Mouse (Mus musculus) hindbrain, postnatal 0 days (tissue): Measurements from ENCODE around the gene Odf2. TPM values are rescaled to one million over a fixed set of nuclear protein-coding genes. Genes with fewer than 3 reads are reported as not detected.

Experiments used
- ATAC-seq: fragments of 200-750 bp; cut with Nextera tagmentation; 2 replicates; pipeline ENCODE4 v1.8.0; 2017; ENCODE audit warnings: mild to moderate bottlenecking, moderate TSS enrichment, moderate library complexity
- DNase-seq: peaks from one replicate; pipeline ENCODE4 v3.0.0-alpha.2; 2015; ENCODE audit warnings: low spot score
- H3K27ac ChIP-seq: fragments of 300-500 bp; sonication (generic); 2 replicates; pipeline ENCODE4 v1.5.1; 2014; ENCODE audit warnings: mild to moderate bottlenecking
- H3K27me3 ChIP-seq: fragments of 300-500 bp; sonication (generic); 2 replicates; pipeline ENCODE4 v1.6.1; 2014; ENCODE audit warnings: low read length, mixed read lengths; ENCODE audit not compliant: insufficient read depth
- H3K36me3 ChIP-seq: fragments of 300-500 bp; sonication (generic); 2 replicates; pipeline ENCODE4 v1.6.1; 2014; ENCODE audit warnings: low read length, mixed read lengths; ENCODE audit not compliant: insufficient read depth
- H3K4me1 ChIP-seq: fragments of 300-500 bp; sonication (generic); 2 replicates; pipeline ENCODE4 v1.6.1; 2014; ENCODE audit warnings: antibody characterized with exemption, low read length, mixed read lengths; ENCODE audit not compliant: insufficient read depth
- H3K4me2 ChIP-seq: fragments of 300-500 bp; sonication (generic); 2 replicates; pipeline ENCODE4 v1.6.1; 2014; ENCODE audit warnings: low read depth, mild to moderate bottlenecking, low read length, moderate library complexity, mixed read lengths
- H3K4me3 ChIP-seq: fragments of 300-500 bp; sonication (generic); 2 replicates; pipeline ENCODE4 v1.5.1; 2014; ENCODE audit warnings: low read length
- H3K9ac ChIP-seq: fragments of 300-500 bp; sonication (generic); replicated peaks from 2 replicates; pipeline ENCODE4 v1.6.1; 2014; ENCODE audit warnings: mild to moderate bottlenecking, low read length, moderate library complexity, mixed read lengths
- H3K9me3 ChIP-seq: fragments of 300-500 bp; sonication (generic); 2 replicates; pipeline ENCODE4 v1.6.1; 2016; ENCODE audit warnings: low read length, mixed read lengths
- CTCF ChIP-seq: IDR thresholded peaks from 2 replicates; pipeline ENCODE4 v1.5.1; 2016; ENCODE audit warnings: antibody characterized with exemption, control low read depth, low read depth
- WGBS: fragments of 180-500 bp; shearing (Covaris S2); extraction: QIAGEN DNeasy Blood & Tissue Kit; methylation state at CpG from one replicate; pipeline ENCODE4 v1.1.7; 2014; 5-methylcytosine and 5-hydroxymethylcytosine counted together
- polyA plus RNA-seq: library from polyadenylated mRNA; unstranded; fragments of >200 nt; fragmentation: Nextera tagmentation; extraction: Ambion mirVana; gene quantifications from 2 replicates; pipeline ENCODE4 v1.2.1, GENCODE M21; 2015
- total RNA-seq: library from RNA; depleted of rRNA; stranded (reverse); fragments of >200 nt; gene quantifications from 2 replicates; pipeline ENCODE4 v1.2.3, GENCODE M21; 2014

Odf2 gene
- total and polyA plus RNA-seq, 2 experiments from 2014 or later: 73.1 to 78.2 TPM

GRCm38 (mm10) chr2:29868949-29869645 is 19.9 kb upstream of the Odf2 start, which contains the start of gene Cercam:
Cercam (plus strand) TSS chr2:29869164.
- under 1% methylated on average over 36 of the region's 44 CpGs for WGBS
- H3K9me3 ChIP-seq: no peaks in the 10 kb centered on the region
- H3K27ac ChIP-seq: peak within 1 kb of the TSS; percentile 77
- no peaks in the 10 kb centered on the region for H3K27me3 ChIP-seq
- peaks cover 13% of the 10 kb centered on the region; the same call in 1 of the 2 replicates for H3K4me1 ChIP-seq
- peak; percentile 93 for DNase-seq
- H3K9ac ChIP-seq: peak within 1 kb of the TSS; percentile 65
- peak within 1 kb of the TSS; percentile 52 for H3K4me3 ChIP-seq
- TF ChIP-seq CTCF: peak; percentile 97
- H3K4me2 ChIP-seq: peak within 1 kb of the TSS; percentile 87
- no peaks in the 10 kb centered on the region for H3K36me3 ChIP-seq
- peak; percentile 93 for ATAC-seq

- Histone ChIP-seq H3K36me3 (no peaks in the 10 kb centered on the region), H3K9ac (peak overlapping the region; percentile 65), H3K4me3 (peak overlapping the region; percentile 52), H3K9me3 (no peaks in the 10 kb centered on the region), H3K4me1 (peaks cover 13% of the 10 kb centered on the region; the same call in 1 of the 2 replicates), H3K4me2 (peak overlapping the region; percentile 87), H3K27ac (peak overlapping the region; percentile 77; the same call in 1 of the 2 replicates), H3K27me3 (no peaks in the 10 kb centered on the region)
- ATAC-seq (peak; percentile 33), DNase-seq (peak; percentile 8)
- TF ChIP-seq CTCF: no peak
- 4% methylated on average over 17 of the region's 17 CpGs for WGBS
These were observed 19.2 kb upstream of the Odf2 start for GRCm38 (mm10) chr2:29869646-29870451.

GRCm38 (mm10) chr2:29872581-29873295 is 16.3 kb upstream of the Odf2 start:
- no peak for ATAC-seq

GRCm38 (mm10) chr2:29873801-29874200 is 15.2 kb upstream of the Odf2 start:
- Histone ChIP-seq H3K36me3 (0 out of 2 replicates have a peak, but pooled peaks cover 4% of the 10 kb centered on the region), H3K4me2 (no peak overlapping the region), H3K27ac (no peak overlapping the region), H3K4me1 (peaks cover 13% of the 10 kb centered on the region; the same call in 1 of the 2 replicates), H3K27me3 (no peaks in the 10 kb centered on the region), H3K9me3 (no peaks in the 10 kb centered on the region), H3K9ac (no peak overlapping the region), H3K4me3 (no peak overlapping the region)
- no peak for ATAC-seq
- WGBS: 88% methylated on average over 4 of the region's 4 CpGs
- no peak for DNase-seq
- TF ChIP-seq CTCF: no peak

More at GRCm38 (mm10) chr2:29872581-29873295, 16.3 kb upstream of the Odf2 start:
- Histone ChIP-seq H3K36me3 (0 out of 2 replicates have a peak, but pooled peaks cover 4% of the 10 kb centered on the region), H3K4me1 (peaks cover 13% of the 10 kb centered on the region; the same call in 1 of the 2 replicates), H3K4me3 (no peak overlapping the region), H3K9ac (no peak overlapping the region), H3K4me2 (no peak overlapping the region), H3K27ac (no peak overlapping the region), H3K9me3 (no peaks in the 10 kb centered on the region), H3K27me3 (no peaks in the 10 kb centered on the region)
- TF ChIP-seq CTCF: no peak
- no peak for DNase-seq
- 83% methylated on average over 10 of the region's 10 CpGs for WGBS

- DNase-seq (peak; percentile 53), ATAC-seq (peak; percentile 76)
- Histone ChIP-seq H3K4me3 (no peak overlapping the region), H3K4me1 (no peaks in the 10 kb centered on the region), H3K36me3 (0 out of 2 replicates have a peak, but pooled peaks cover 4% of the 10 kb centered on the region), H3K27ac (no peak overlapping the region), H3K4me2 (no peak overlapping the region), H3K27me3 (no peaks in the 10 kb centered on the region), H3K9ac (no peak overlapping the region), H3K9me3 (no peaks in the 10 kb centered on the region)
- no peak for TF ChIP-seq CTCF
- 24% methylated on average over 4 of the region's 4 CpGs for WGBS
These were observed 11.0 kb upstream of the Odf2 start for GRCm38 (mm10) chr2:29878061-29878460.

- Histone ChIP-seq H3K27me3 (no peaks in the 10 kb centered on the region), H3K4me1 (no peaks in the 10 kb centered on the region), H3K9ac (no peak overlapping the region), H3K9me3 (no peaks in the 10 kb centered on the region), H3K27ac (no peak overlapping the region), H3K4me3 (no peak overlapping the region), H3K36me3 (0 out of 2 replicates have a peak, but pooled peaks cover 4% of the 10 kb centered on the region), H3K4me2 (no peak overlapping the region)
- no peak for TF ChIP-seq CTCF
- DNase-seq (no peak), ATAC-seq (no peak)
- WGBS: 68% methylated on average over 8 of the region's 8 CpGs
These were observed 9.8 kb upstream of the Odf2 start for GRCm38 (mm10) chr2:29879191-29879590.
